Mouse (Mus musculus): Measurements from ENCODE around the gene Ang2.
"Not testable (repeated sequence)": the region's sequence is repeated elsewhere in the genome, so short reads cannot be mapped to it uniquely, and the experiment has no call there.

The Ang2 gene

DNA sequence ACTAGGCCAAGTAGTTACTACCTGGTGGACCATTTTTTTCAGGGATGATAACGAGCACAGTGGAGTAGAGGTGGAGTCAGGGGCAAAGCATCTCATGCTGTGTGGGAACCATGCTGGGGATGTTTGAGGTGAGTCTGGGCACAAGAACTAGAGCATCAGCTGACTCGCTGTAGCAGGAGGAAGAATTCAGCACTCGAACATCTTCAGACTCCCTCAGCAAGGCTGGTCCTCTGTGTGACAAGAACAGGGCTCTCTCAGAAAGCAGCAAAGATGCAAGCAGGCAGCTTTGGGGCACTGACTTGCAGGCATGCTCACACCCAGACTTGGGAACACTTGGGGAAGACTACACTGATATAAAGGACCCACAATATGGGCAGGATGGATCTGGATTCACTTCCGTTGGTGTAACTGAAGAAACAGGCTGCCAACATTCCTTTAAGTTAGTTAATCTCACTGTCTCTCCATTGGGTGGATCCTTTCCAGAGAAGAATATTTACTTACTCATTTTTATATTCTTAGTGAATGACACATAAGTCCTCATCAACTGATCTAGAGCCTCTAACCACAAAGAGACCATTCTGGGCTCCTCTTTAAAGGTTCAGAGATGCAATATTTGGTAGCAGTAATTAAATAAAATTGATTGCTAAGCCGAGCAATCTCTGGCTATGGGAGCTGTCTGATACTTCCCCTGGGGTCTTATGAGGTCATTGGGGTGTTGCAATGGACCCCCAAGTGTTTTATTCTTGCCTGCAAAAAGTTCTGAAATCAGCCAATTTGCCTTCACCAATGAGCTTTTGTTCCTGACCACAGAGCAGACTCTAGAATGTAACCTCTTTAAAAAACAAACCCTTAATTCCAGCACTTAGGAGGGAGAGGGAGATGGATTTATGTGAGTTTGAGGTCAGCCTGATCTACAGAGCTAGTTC lies at the start of gene Ang2:
Gene Ang2 (minus strand): TSS at position 51 of the 926 bp plus-strand sequence.
- CTCF ChIA-PET = no interaction called here

- CTCF ChIA-PET = interaction anchor here (0.6 kb wide), 1 partner anchor 445 kb away, joined by 5 read pairs; no protein-coding TSS in a partner anchor
These were observed 48.8 kb upstream of the Ang2 start for GRCm38 (mm10) chr14:51247736-51248135.

GRCm38 (mm10) chr14:51240899-51241298 lies 42.0 kb upstream of the Ang2 start:
- CTCF ChIA-PET = interaction anchor here (0.5 to 1.2 kb wide), 2 partner anchors 110 to 424 kb away, joined by 3 to 4 read pairs; no protein-coding TSS in a partner anchor

DNA sequence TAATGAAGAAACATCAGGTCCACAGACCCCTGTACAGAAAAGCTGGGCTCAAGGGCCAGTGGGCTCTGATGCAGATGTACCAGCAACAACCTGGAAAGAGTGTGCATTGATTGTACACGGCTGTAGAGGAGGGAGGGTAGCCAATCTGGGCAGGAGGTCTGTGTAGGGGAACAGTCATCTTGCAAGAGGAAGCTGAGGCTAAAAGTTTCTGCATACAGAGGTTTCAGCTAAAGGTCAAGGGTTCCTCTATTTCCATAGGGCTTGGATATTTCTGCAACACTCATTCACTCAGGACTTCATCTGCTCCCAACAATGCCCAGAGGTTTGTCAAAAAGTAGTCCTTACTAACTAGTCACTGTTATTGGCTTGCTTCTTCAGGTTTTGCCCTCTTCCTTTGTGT lies 38.5 kb upstream of the Ang2 start:
- CTCF ChIA-PET = interaction anchor here (0.7 kb wide), 2 partner anchors 25 to 156 kb away, joined by 3 to 6 read pairs; no protein-coding TSS in a partner anchor

- CTCF ChIA-PET = not testable (repeated sequence)
These were observed 30.7 kb upstream of the Ang2 start for GRCm38 (mm10) chr14:51229657-51230056.

GRCm38 (mm10) chr14:51220075-51220474 lies 21.1 kb upstream of the Ang2 start:
- CTCF ChIA-PET = not testable (repeated sequence)

DNA sequence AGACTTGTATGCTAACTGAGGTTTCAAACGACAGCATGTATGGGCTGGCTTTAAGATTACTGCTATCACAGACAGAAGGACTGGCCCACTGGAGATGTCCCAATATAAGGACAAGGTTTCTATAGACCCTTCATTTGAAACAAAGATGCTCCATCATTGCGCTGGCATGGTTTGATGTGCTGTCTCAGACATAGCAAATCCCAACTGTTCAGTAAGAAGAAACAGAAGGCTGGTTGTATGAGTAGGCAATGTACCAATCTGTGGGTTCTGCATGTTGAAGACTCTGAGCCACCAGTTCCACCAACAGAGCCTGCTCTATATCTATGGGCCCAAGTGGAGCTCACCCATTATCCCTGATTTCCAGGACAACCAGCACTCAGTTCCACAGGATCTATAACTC lies 4.2 kb upstream of the Ang2 start, which contains the start of gene Ear14:
Gene Ear14 (plus strand): TSS at position 277 of the 400 bp plus-strand sequence.
- CTCF ChIA-PET = no interaction called here

GRCm38 (mm10) chr14:51200466-51200865 lies 1.5 kb upstream of the Ang2 start:
- CTCF ChIA-PET = no interaction called here

DNA sequence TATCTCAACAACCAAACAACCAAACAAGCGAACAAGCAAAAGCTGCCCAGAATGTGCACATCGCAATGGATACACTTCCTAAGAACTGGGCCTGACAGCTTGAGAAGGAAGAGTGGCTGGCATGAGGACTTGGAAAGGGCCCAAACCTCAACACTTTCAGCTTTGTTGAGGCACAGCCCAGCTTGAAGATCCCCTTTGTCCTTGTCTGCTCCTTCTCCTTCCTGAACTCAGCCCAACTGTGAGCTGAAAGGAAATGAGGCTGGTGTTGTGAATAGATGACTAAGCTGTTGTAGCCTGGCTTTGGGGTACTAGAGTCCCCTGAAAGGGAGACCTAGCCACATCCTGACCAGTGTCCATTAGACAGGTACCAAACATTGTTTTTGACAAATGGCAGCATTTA lies 1.1 kb upstream of the Ang2 start:
- CTCF ChIA-PET = no interaction called here

DNA sequence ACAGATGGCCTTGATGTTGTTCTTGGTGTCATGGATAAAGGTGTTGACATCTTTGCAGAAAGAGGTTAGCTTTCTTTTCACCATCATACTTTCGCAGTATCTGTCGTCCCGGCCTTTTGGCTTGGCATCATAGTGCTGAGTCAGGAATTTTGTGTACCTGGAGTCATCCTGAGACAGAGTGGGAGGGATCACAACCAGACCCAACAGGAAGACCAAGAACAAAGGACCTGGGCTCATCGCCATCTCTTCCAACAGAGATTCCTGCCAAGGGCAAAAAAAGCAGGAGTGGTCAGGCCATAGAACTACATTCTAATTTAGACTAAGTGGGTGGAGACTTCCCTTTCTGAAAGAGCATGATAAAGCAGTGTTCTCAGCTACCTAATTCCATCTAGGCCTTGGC lies 3.3 kb downstream of the Ang2 start:
- CTCF ChIA-PET = no interaction called here

- CTCF ChIA-PET = not testable (repeated sequence)
These were observed 17.9 kb downstream of the Ang2 start for GRCm38 (mm10) chr14:51181051-51181450.

DNA sequence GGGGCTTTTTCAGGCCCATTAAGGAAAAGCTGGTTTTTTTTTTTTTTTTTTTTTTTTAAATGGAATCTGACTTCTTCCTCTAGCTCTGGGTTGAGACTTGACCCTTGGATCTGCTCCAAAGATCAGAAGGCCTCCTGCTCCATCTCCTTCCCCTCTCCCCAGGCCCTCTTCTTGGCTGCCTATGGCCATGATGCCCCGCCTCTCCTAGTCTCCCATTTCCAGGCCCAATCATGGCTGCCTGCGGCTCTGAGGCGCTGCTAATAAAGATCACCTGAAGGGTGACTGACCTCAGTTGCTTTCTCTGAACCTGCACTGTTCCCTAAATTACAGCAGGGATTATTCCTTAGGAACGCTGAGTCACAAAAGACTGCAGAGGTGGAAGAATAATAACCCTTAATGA lies 25.1 kb downstream of the Ang2 start:
- CTCF ChIA-PET = no interaction called here

DNA sequence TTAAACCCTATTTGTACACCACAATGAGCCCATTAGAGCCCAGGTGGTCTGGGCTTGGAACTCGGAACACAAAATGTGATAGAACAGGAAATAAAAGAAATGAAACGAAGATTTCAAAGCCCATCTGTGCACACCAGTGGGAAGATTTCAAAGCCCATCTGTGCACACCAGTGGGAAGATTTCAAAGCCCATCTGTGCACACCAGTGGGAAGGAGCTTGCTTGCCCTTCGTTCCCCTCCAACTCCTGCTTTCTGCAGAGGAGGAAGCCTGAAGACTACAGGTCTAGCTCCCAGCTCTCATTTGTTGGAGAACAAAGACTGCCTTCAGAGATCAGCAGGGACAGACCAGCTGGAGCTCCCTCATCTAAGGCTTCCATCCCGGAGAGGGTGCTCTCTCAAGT lies 26.0 kb downstream of the Ang2 start:
- CTCF ChIA-PET = interaction anchor here (0.6 kb wide), 1 partner anchor 382 kb away, joined by 7 read pairs; no protein-coding TSS in a partner anchor

- CTCF ChIA-PET = interaction anchor here (0.6 kb wide), 1 partner anchor 381 kb away, joined by 7 read pairs; no protein-coding TSS in a partner anchor
These were observed 26.7 kb downstream of the Ang2 start for GRCm38 (mm10) chr14:51172095-51172865.

DNA sequence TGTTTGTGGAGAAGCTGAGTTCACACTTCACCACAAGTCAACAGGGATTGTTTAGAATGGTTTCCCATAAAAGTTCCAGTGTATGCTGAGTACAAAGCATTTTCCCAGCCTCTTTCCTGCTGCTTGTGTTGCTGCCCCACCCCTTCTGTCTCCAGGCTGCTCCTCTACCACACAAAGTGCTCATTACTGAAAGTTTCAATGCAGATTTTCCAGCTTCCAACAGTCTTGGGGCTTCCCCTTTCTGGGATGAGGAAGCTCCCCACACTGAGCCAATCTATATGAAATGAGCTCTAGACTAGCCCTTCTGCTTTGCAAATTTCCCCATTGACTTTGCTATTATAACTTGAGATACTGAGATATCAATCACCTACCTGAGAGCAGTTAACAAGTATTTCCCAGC lies 32.9 kb downstream of the Ang2 start:
- CTCF ChIA-PET = no interaction called here

DNA sequence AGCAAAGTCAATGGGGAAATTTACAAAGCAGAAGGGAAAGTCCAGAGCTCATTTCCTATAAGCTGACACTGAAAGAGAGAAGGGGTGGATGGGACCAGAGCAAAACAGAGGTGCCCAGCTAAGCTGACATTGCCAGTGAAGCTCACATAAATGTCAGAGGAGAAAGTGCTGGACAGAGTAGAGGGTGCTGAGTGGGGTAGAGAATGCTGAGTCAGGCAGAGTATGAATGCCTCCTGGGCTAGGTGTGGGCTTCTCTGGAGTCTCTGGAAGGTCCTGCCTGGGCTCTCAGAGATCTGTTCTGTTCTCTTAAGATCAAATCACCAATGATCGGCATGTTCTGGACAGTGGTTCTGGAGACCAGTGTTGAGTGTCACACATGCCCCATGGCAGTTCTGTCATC lies 33.5 kb downstream of the Ang2 start:
- CTCF ChIA-PET = no interaction called here

DNA sequence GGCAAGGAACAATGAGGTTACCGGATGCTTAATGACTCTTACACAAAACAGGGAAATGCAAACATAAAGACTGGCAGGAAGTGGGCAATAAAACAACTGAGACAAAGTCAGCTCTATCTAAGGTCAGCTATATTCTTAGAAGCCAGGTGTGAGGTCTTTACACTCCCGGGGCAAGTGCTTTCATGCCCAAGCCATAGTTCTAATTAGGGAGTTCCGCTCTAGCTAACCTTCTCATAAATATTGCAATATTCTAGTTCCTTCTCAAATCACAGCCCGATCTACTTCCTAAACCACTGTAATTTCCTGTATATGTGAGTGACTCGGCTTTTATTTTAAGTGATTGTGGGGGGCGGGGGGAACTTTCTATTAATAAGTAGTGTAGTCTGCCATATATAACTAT lies 35.6 kb downstream of the Ang2 start:
- CTCF ChIA-PET = not testable (repeated sequence)

DNA sequence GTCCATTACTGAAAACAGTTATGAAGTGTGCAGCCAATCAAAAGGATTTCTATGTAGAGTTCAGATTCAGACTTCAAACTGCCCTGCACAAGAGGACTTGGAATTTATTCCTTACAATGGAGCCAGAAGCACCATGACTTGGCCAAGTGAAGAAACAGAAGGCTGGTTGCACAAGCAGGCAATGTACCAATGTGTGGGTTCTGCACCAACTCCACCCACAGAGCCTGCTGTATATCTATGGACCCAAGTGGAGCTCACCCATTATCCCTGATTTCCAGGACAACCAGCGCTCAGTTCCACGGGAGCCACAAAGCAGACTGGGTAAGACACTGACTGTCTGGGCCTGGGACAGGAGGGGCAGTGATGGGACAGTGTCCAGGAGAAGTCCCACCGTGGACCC lies 37.0 kb downstream of the Ang2 start, which contains the start of gene Rnase2b:
Gene Rnase2b (plus strand): TSS at position 285 of the 400 bp plus-strand sequence.
- CTCF ChIA-PET = not testable (repeated sequence)

DNA sequence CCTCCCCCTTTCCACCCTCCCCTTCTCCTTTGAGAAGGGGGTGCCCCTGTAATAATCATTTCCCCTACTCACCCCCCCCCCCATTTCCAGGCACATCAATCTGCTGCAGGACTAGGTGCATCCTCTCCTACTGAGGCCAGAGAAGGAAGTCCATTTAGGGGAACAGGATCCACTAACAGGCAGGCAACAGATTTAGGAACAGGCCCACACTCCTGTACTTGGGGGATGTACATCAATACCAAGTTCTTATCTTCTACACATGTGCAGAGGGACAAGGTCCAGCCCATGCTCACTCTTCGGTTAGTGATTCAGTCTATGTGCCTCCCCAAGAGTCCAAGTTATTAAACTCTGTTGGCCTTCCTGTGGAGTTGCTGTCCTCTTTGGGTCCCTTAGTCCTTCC lies 41.9 kb downstream of the Ang2 start:
- CTCF ChIA-PET = no interaction called here

DNA sequence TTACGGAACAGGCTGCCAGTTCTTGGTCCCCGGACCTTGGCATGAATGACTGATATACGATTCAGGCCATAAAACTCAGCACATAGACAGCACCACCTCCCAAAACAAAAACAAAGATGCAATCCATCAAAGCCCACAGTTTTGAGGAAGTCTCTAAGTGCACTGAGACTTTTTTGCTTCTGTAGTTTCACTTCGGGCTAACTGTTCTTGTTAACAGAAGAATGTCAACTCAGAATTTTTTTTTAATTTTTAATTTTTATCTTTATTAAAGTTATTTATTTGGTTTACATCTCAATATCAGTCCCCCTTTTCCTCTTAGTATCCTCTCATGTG lies 42.2 kb downstream of the Ang2 start:
- CTCF ChIA-PET = no interaction called here

DNA sequence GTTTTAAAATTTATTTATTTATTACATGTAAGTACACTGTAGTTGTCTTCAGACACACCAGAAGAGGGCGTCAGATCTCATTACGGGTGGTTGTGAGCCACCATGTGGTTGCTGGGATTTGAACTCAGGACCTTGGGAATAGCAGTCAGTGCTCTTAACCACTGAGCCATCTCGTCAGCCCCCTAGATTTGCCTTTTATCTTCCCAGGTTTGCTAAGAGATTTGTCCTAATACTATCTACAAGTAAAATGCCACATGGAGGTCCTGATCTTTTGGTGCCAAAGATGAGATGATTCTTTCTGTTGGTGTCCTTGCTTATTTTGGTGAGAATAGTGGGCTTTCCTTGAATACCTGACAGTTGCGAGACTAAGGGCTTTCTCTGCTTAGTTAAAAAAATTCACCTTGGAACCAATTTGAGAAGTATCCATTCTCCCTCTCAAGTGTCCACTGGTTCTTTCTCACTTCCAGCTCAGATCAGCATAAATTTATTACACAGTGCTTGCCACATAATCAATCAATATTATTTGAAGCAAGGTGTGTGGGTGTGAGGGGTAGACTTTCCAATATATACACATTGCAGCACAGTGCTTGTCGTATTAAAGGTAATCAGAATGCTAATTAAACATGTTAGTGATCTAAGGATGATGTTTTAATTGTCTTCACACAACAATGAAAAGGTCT lies 42.8 kb downstream of the Ang2 start:
- CTCF ChIA-PET = no interaction called here

GRCm38 (mm10) chr14:51152249-51152870 lies 46.6 kb downstream of the Ang2 start:
- CTCF ChIA-PET = no interaction called here

All from spleen, embryonic (tissue).